Mouse (Mus musculus): ENCODE results near the gene Mynn. TPM values are rescaled to one million over a fixed set of nuclear protein-coding genes. Genes with fewer than 3 reads are reported as not detected.
A peak's percentile ranks its signal among the peaks of the same experiment; 100 is the strongest.

Mynn gene
- polyA plus RNA-seq, 1 experiment from 2014 or later = 35.0 TPM

- Histone ChIP-seq H3K27me3 (ENCODE audit: low read depth, poor library complexity, severe bottlenecking) (peaks cover 45% of the 10 kb centered on the region), H3K9me3 (replicated peaks) (no peaks in the 10 kb centered on the region), H3K27ac (replicated peaks) (peak overlapping the region; percentile 78), H3K4me3 (peak overlapping the region; percentile 77), H3K36me3 (peaks cover 9% of the 10 kb centered on the region), H3K4me1 (peaks cover 30% of the 10 kb centered on the region)
- WGBS = under 1% methylated on average over 14 of the region's 14 CpGs
- DNase-seq (ENCODE audit: low spot score) = peak; percentile 50
These were observed 1.1 kb upstream of the Mynn start for GRCm38 (mm10) chr3:30600717-30601116.

- H3K36me3 ChIP-seq = peaks cover 11% of the 10 kb centered on the region
- peak overlapping the region; percentile 77 for H3K4me3 ChIP-seq
- H3K27ac ChIP-seq (replicated peaks) = no peak overlapping the region
- peak; percentile 79 for DNase-seq (ENCODE audit: low spot score)
- peaks cover 40% of the 10 kb centered on the region for H3K27me3 ChIP-seq (ENCODE audit: low read depth, poor library complexity, severe bottlenecking)
- H3K4me1 ChIP-seq = peaks cover 27% of the 10 kb centered on the region
- no peaks in the 10 kb centered on the region for H3K9me3 ChIP-seq (replicated peaks)
- WGBS = under 1% methylated on average over 17 of the region's 17 CpGs
These were observed 690 bp upstream of the Mynn start for GRCm38 (mm10) chr3:30601175-30601574.

GRCm38 (mm10) chr3:30601610-30602064, 228 bp upstream of the Mynn start:
- peaks cover 35% of the 10 kb centered on the region for H3K27me3 ChIP-seq (ENCODE audit: low read depth, poor library complexity, severe bottlenecking)
- H3K27ac ChIP-seq (replicated peaks) = peak overlapping the region; percentile 91
- under 1% methylated on average over 13 of the region's 13 CpGs for WGBS
- peaks cover 27% of the 10 kb centered on the region for H3K4me1 ChIP-seq
- peak overlapping the region; percentile 77 for H3K4me3 ChIP-seq
- DNase-seq (ENCODE audit: low spot score) = no peak
- H3K36me3 ChIP-seq = peaks cover 16% of the 10 kb centered on the region
- H3K9me3 ChIP-seq (replicated peaks) = no peaks in the 10 kb centered on the region

- peak overlapping the region; percentile 77 for H3K4me3 ChIP-seq
- H3K36me3 ChIP-seq = peaks cover 25% of the 10 kb centered on the region
- H3K27ac ChIP-seq (replicated peaks) = peak overlapping the region; percentile 91
- peaks cover 27% of the 10 kb centered on the region for H3K4me1 ChIP-seq
- WGBS = under 1% methylated on average over 27 of the region's 27 CpGs
- no peak for DNase-seq (ENCODE audit: low spot score)
- H3K27me3 ChIP-seq (ENCODE audit: low read depth, poor library complexity, severe bottlenecking) = peaks cover 25% of the 10 kb centered on the region
- no peaks in the 10 kb centered on the region for H3K9me3 ChIP-seq (replicated peaks)
These were observed 854 bp downstream of the Mynn start for GRCm38 (mm10) chr3:30602740-30603098.

- WGBS = 40% methylated on average over 10 of the region's 10 CpGs
- Histone ChIP-seq H3K27me3 (ENCODE audit: low read depth, poor library complexity, severe bottlenecking) (peaks cover 19% of the 10 kb centered on the region), H3K9me3 (replicated peaks) (no peaks in the 10 kb centered on the region), H3K27ac (replicated peaks) (peak overlapping the region; percentile 91), H3K4me1 (peaks cover 27% of the 10 kb centered on the region), H3K36me3 (peaks cover 30% of the 10 kb centered on the region), H3K4me3 (peak overlapping the region; percentile 77)
- DNase-seq (ENCODE audit: low spot score) = no peak
These were observed 1.4 kb downstream of the Mynn start for GRCm38 (mm10) chr3:30603256-30603655.

GRCm38 (mm10) chr3:30608999-30609398, 7.1 kb downstream of the Mynn start:
- H3K4me3 ChIP-seq = no peak overlapping the region
- 92% methylated on average over 3 of the region's 3 CpGs for whole genome bisulfite sequencing
- peaks cover 85% of the 10 kb centered on the region for H3K36me3 ChIP-seq
- no peak overlapping the region for H3K27ac ChIP-seq (replicated peaks)
- 0 out of 2 replicates have a peak, but pooled peaks cover 5% of the 10 kb centered on the region for H3K4me1 ChIP-seq
- no peak for DNase-seq (ENCODE audit: low spot score)
- H3K9me3 ChIP-seq (replicated peaks) = no peaks in the 10 kb centered on the region
- H3K27me3 ChIP-seq (ENCODE audit: low read depth, poor library complexity, severe bottlenecking) = no peaks in the 10 kb centered on the region

- WGBS = 93% methylated on average over 4 of the region's 4 CpGs
- no peak overlapping the region for H3K4me3 ChIP-seq
- H3K27ac ChIP-seq (replicated peaks) = no peak overlapping the region
- no peaks in the 10 kb centered on the region for H3K9me3 ChIP-seq (replicated peaks)
- peaks cover 93% of the 10 kb centered on the region for H3K36me3 ChIP-seq
- H3K4me1 ChIP-seq = no peaks in the 10 kb centered on the region
- no peaks in the 10 kb centered on the region for H3K27me3 ChIP-seq (ENCODE audit: low read depth, poor library complexity, severe bottlenecking)
- DNase-seq (ENCODE audit: low spot score) = no peak
These were observed 9.1 kb downstream of the Mynn start for GRCm38 (mm10) chr3:30610930-30611329.

GRCm38 (mm10) chr3:30620132-30620531, 18.3 kb downstream of the Mynn start:
- no peak overlapping the region for H3K4me3 ChIP-seq
- H3K4me1 ChIP-seq = no peaks in the 10 kb centered on the region
- no peaks in the 10 kb centered on the region for H3K27me3 ChIP-seq (ENCODE audit: low read depth, poor library complexity, severe bottlenecking)
- peaks cover 57% of the 10 kb centered on the region for H3K36me3 ChIP-seq
- H3K27ac ChIP-seq (replicated peaks) = no peak overlapping the region
- 91% methylated on average over 8 of the region's 8 CpGs for WGBS
- no peaks in the 10 kb centered on the region for H3K9me3 ChIP-seq (replicated peaks)
- DNase-seq (ENCODE audit: low spot score) = no peak

GRCm38 (mm10) chr3:30633681-30634080, 31.8 kb downstream of the Mynn start:
- Histone ChIP-seq H3K36me3 (no peaks in the 10 kb centered on the region), H3K27me3 (ENCODE audit: low read depth, poor library complexity, severe bottlenecking) (no peaks in the 10 kb centered on the region), H3K4me3 (no peak overlapping the region), H3K9me3 (replicated peaks) (no peaks in the 10 kb centered on the region), H3K27ac (replicated peaks) (no peak overlapping the region), H3K4me1 (no peaks in the 10 kb centered on the region)
- DNase-seq (ENCODE audit: low spot score) = no peak
- WGBS = 58% methylated on average over 3 of the region's 3 CpGs

GRCm38 (mm10) chr3:30635629-30636028, 33.8 kb downstream of the Mynn start:
- Histone ChIP-seq H3K4me1 (no peaks in the 10 kb centered on the region), H3K27ac (replicated peaks) (no peak overlapping the region), H3K4me3 (no peak overlapping the region), H3K36me3 (no peaks in the 10 kb centered on the region), H3K9me3 (replicated peaks) (no peaks in the 10 kb centered on the region), H3K27me3 (ENCODE audit: low read depth, poor library complexity, severe bottlenecking) (no peaks in the 10 kb centered on the region)
- no peak for DNase-seq (ENCODE audit: low spot score)
- 87% methylated on average over 4 of the region's 4 CpGs for WGBS

- Histone ChIP-seq H3K4me3 (no peak within 1 kb of the TSS), H3K27ac (replicated peaks) (no peak within 1 kb of the TSS), H3K9me3 (replicated peaks) (no peaks in the 10 kb centered on the region), H3K27me3 (ENCODE audit: low read depth, poor library complexity, severe bottlenecking) (peaks cover 18% of the 10 kb centered on the region), H3K4me1 (peaks cover 15% of the 10 kb centered on the region), H3K36me3 (no peaks in the 10 kb centered on the region)
- WGBS = 80% methylated on average over 2 of the region's 2 CpGs
- no peak for DNase-seq (ENCODE audit: low spot score)
These were observed 42.3 kb downstream of the Mynn start, which contains the start of gene Lrriq4 for GRCm38 (mm10) chr3:30644207-30644606. Gene Lrriq4, plus strand, starts transcription at chr3:30644507.

- peaks cover 25% of the 10 kb centered on the region for H3K4me1 ChIP-seq
- H3K36me3 ChIP-seq = no peaks in the 10 kb centered on the region
- WGBS = 54% methylated on average over 8 of the region's 8 CpGs
- H3K27me3 ChIP-seq (ENCODE audit: low read depth, poor library complexity, severe bottlenecking) = peaks cover 44% of the 10 kb centered on the region
- H3K4me3 ChIP-seq = peak overlapping the region; percentile 58
- no peak overlapping the region for H3K27ac ChIP-seq (replicated peaks)
- no peaks in the 10 kb centered on the region for H3K9me3 ChIP-seq (replicated peaks)
- no peak for DNase-seq (ENCODE audit: low spot score)
These were observed 44.9 kb downstream of the Mynn start for GRCm38 (mm10) chr3:30646761-30647160.

- Histone ChIP-seq H3K27me3 (ENCODE audit: low read depth, poor library complexity, severe bottlenecking) (peaks cover 44% of the 10 kb centered on the region), H3K4me1 (peaks cover 25% of the 10 kb centered on the region), H3K36me3 (no peaks in the 10 kb centered on the region), H3K9me3 (replicated peaks) (no peaks in the 10 kb centered on the region), H3K4me3 (peak within 1 kb of the TSS; percentile 58), H3K27ac (replicated peaks) (peak within 1 kb of the TSS; percentile 78)
- WGBS = 2% methylated on average over 25 of the region's 25 CpGs
- DNase-seq (ENCODE audit: low spot score) = peak; percentile 85
These were observed 45.7 kb downstream of the Mynn start, which contains the start of gene Lrrc34 for GRCm38 (mm10) chr3:30647440-30648090. Gene Lrrc34, minus strand, starts transcription at chr3:30647869.

Data from midbrain, embryonic 10.5 days (tissue).